Mouse (Mus musculus) forebrain, embryonic 14.5 days (tissue): ENCODE measurements around the gene Gm9268. TPM values are rescaled to one million over a fixed set of nuclear protein-coding genes. Genes with fewer than 3 reads are reported as not detected.
"Not testable (repeated sequence)": the region's sequence is repeated elsewhere in the genome, so short reads cannot be mapped to it uniquely, and the experiment has no call there.

ENCODE experiments used
- ATAC-seq: fragments of 200-750 bp; cut with Nextera tagmentation; 2 replicates; pipeline ENCODE4 v1.8.0; 2017; ENCODE audit warnings: mild to moderate bottlenecking, moderate library complexity
- DNase-seq: peaks from one replicate; pipeline ENCODE4 v3.0.0-alpha.2; 2015; ENCODE audit warnings: low spot score
- H3K27ac ChIP-seq: fragments of 300-500 bp; sonication (generic); 2 replicates; pipeline ENCODE4 v1.5.1; 2014; ENCODE audit warnings: low read depth, mild to moderate bottlenecking, control low read depth, low read length, moderate library complexity
- H3K27me3 ChIP-seq: fragments of 300-500 bp; sonication (generic); replicated peaks from 2 replicates; pipeline ENCODE4 v1.6.1; 2014; ENCODE audit warnings: low read length, control low read depth, mixed read lengths; ENCODE audit not compliant: control insufficient read depth, insufficient read depth
- H3K36me3 ChIP-seq: fragments of 300-500 bp; sonication (generic); 2 replicates; pipeline ENCODE4 v1.6.1; 2014; ENCODE audit warnings: low read length, control low read depth; ENCODE audit not compliant: control insufficient read depth, insufficient read depth
- H3K4me1 ChIP-seq: fragments of 300-500 bp; sonication (generic); 2 replicates; pipeline ENCODE4 v1.6.1; 2014; ENCODE audit warnings: antibody characterized with exemption, low read length, control low read depth; ENCODE audit not compliant: control insufficient read depth, insufficient read depth
- H3K4me2 ChIP-seq: fragments of 300-500 bp; sonication (generic); 2 replicates; pipeline ENCODE4 v1.6.1; 2014; ENCODE audit warnings: mild to moderate bottlenecking, control low read depth, low read length
- H3K4me3 ChIP-seq: fragments of 300-500 bp; sonication (generic); 2 replicates; pipeline ENCODE4 v1.5.1; 2014; ENCODE audit warnings: low read depth, low read length, control low read depth
- H3K9ac ChIP-seq: fragments of 300-500 bp; sonication (generic); 2 replicates; pipeline ENCODE4 v1.6.1; 2014; ENCODE audit warnings: mild to moderate bottlenecking, low read length, control low read depth, moderate library complexity
- H3K9me3 ChIP-seq: fragments of 300-500 bp; sonication (generic); replicated peaks from 2 replicates; pipeline ENCODE4 v1.6.1; 2016; ENCODE audit warnings: low read length, control low read depth, mixed read lengths; ENCODE audit not compliant: control insufficient read depth
- WGBS: fragments of 180-500 bp; shearing (Covaris S2); extraction: QIAGEN DNeasy Blood & Tissue Kit; methylation state at CpG from one replicate; pipeline ENCODE4 v1.1.7; 2014; 5-methylcytosine and 5-hydroxymethylcytosine counted together
- polyA plus RNA-seq: library from polyadenylated mRNA; unstranded; fragments of >200 nt; fragmentation: Nextera tagmentation; extraction: Ambion mirVana; gene quantifications from 2 replicates; pipeline ENCODE4 v1.2.1, GENCODE M21; 2014

Gm9268 gene
- not detected in 2 replicates for polyA plus RNA-seq

- no CpG with 5 or more reads among the region's 1 CpGs for WGBS
- ATAC-seq, result not testable (repeated sequence)
Measured at GRCm38 (mm10) chr7:43018465-43018864, at the start of gene Gm9268. Gene Gm9268, plus strand, starts transcription at chr7:43018765.

GRCm38 (mm10) chr7:42980098-42980497 is 38.5 kb upstream of the Gm9268 start:
- Histone ChIP-seq H3K36me3 (no peaks in the 10 kb centered on the region), H3K4me2 (no peak overlapping the region), H3K9ac (no peak overlapping the region), H3K27me3 (no peaks in the 10 kb centered on the region), H3K4me3 (no peak overlapping the region), H3K27ac (no peak overlapping the region), H3K4me1 (no peaks in the 10 kb centered on the region), H3K9me3 (peaks cover 21% of the 10 kb centered on the region)
- WGBS, result 86% methylated on average over 11 of the region's 11 CpGs
- ATAC-seq (no peak), DNase-seq (no peak)

More at GRCm38 (mm10) chr7:43018465-43018864, at the start of gene Gm9268:
- H3K27ac ChIP-seq, H3K9ac ChIP-seq, H3K4me2 ChIP-seq, H3K36me3 ChIP-seq, DNase-seq, H3K9me3 ChIP-seq, H3K27me3 ChIP-seq, H3K4me3 ChIP-seq, H3K4me1 ChIP-seq: not testable (repeated sequence)

DNA sequence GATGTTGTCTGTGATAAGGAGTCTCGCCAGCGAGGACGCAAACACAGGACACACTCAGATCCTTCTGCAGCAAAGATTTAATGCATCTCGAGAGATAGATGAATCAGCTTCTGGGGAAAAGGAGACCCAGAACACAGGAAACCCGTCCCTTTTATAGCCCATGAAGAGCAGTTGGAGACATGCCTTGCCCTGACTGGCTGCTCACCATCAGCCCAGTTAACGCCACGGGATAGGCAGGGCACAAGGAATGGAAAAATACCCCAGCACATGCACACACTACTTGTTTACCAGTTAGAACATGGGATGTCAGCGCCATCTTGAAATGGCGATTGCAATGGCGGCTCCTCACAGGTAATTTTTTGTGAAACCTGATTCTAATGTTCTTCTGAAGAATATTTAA is 37.8 kb upstream of the Gm9268 start:
- no peaks in the 10 kb centered on the region for H3K36me3 ChIP-seq
- no peak overlapping the region for H3K4me3 ChIP-seq
- H3K9me3 ChIP-seq, result peaks cover 21% of the 10 kb centered on the region
- no peak overlapping the region for H3K4me2 ChIP-seq
- ATAC-seq (no peak), DNase-seq (no peak)
- no peaks in the 10 kb centered on the region for H3K4me1 ChIP-seq
- 92% methylated on average over 10 of the region's 10 CpGs for WGBS
- H3K27ac ChIP-seq, result no peak overlapping the region
- H3K9ac ChIP-seq, result no peak overlapping the region
- H3K27me3 ChIP-seq, result no peaks in the 10 kb centered on the region

GRCm38 (mm10) chr7:43077831-43078230 is 59.3 kb downstream of the Gm9268 start:
- Histone ChIP-seq H3K9ac (no peak overlapping the region), H3K27me3 (no peaks in the 10 kb centered on the region), H3K4me1 (no peaks in the 10 kb centered on the region), H3K4me2 (no peak overlapping the region), H3K36me3 (no peaks in the 10 kb centered on the region), H3K27ac (no peak overlapping the region), H3K9me3 (peaks cover 4% of the 10 kb centered on the region), H3K4me3 (no peak overlapping the region)
- no peak for DNase-seq
- no peak for ATAC-seq
- 86% methylated on average over 8 of the region's 8 CpGs for WGBS

Other genes with a start within 250 kb of the Gm9268 start
- gene Vmn2r62, start 225.2 kb upstream of the Gm9268 start, polyA plus RNA-seq, result not detected in 2 replicates
- not detected in 2 replicates for gene Gm2381, start 151.5 kb upstream of the Gm9268 start, polyA plus RNA-seq
- not detected in 2 replicates for gene Vmn2r63, start 84.9 kb upstream of the Gm9268 start, polyA plus RNA-seq
- not detected in 2 replicates for gene Zfp936, start 95.5 kb downstream of the Gm9268 start, polyA plus RNA-seq